Mouse (Mus musculus) forelimb bud, embryonic 11.5 days (tissue): Measurements from ENCODE around the gene Stpg2.
"Not testable (repeated sequence)": the region's sequence is repeated elsewhere in the genome, so short reads cannot be mapped to it uniquely, and the experiment has no call there.

Experiments used
- DNase-seq: peaks from one replicate; pipeline ENCODE4 v3.0.0-alpha.2; 2012; ENCODE audit warnings: low read depth, low spot score

The Stpg2 gene

GRCm38 (mm10) chr3:139419142-139419541, 213.6 kb downstream of the Stpg2 start:
- no peak for DNase-seq

GRCm38 (mm10) chr3:139442170-139442569, 236.7 kb downstream of the Stpg2 start:
- no peak for DNase-seq

- no peak for DNase-seq
These were observed 290.4 kb downstream of the Stpg2 start for GRCm38 (mm10) chr3:139495939-139496338.

- no peak for DNase-seq
These were observed 296.7 kb downstream of the Stpg2 start for GRCm38 (mm10) chr3:139502216-139502615.

GRCm38 (mm10) chr3:139509275-139509985, 303.9 kb downstream of the Stpg2 start:
- no peak for DNase-seq

- DNase-seq = no peak
These were observed 373.0 kb downstream of the Stpg2 start for GRCm38 (mm10) chr3:139578496-139578895.

GRCm38 (mm10) chr3:139581298-139581697, 375.8 kb downstream of the Stpg2 start:
- DNase-seq = no peak

GRCm38 (mm10) chr3:139599508-139599907, 394.0 kb downstream of the Stpg2 start:
- no peak for DNase-seq

GRCm38 (mm10) chr3:139608267-139608666, 402.8 kb downstream of the Stpg2 start:
- DNase-seq = not testable (repeated sequence)

- DNase-seq = no peak
These were observed 409.1 kb downstream of the Stpg2 start for GRCm38 (mm10) chr3:139614641-139615040.

GRCm38 (mm10) chr3:139615791-139616190, 410.3 kb downstream of the Stpg2 start:
- no peak for DNase-seq

GRCm38 (mm10) chr3:139637887-139638286, 432.4 kb downstream of the Stpg2 start:
- DNase-seq = no peak

GRCm38 (mm10) chr3:139651505-139651904, 446.0 kb downstream of the Stpg2 start:
- no peak for DNase-seq

- no peak for DNase-seq
These were observed 453.9 kb downstream of the Stpg2 start for GRCm38 (mm10) chr3:139659416-139659815.

GRCm38 (mm10) chr3:139662241-139662640, 456.7 kb downstream of the Stpg2 start:
- no peak for DNase-seq

GRCm38 (mm10) chr3:139663712-139664245, 458.3 kb downstream of the Stpg2 start:
- peak; percentile 59 for DNase-seq

- DNase-seq = no peak
These were observed 459.6 kb downstream of the Stpg2 start for GRCm38 (mm10) chr3:139665047-139665446.

- DNase-seq = no peak
These were observed 470.7 kb downstream of the Stpg2 start for GRCm38 (mm10) chr3:139676192-139676591.

GRCm38 (mm10) chr3:139676723-139677122, 471.2 kb downstream of the Stpg2 start:
- DNase-seq = no peak

- DNase-seq = not testable (repeated sequence)
These were observed 498.7 kb downstream of the Stpg2 start for GRCm38 (mm10) chr3:139704238-139704637.

- not testable (repeated sequence) for DNase-seq
These were observed 501.9 kb downstream of the Stpg2 start for GRCm38 (mm10) chr3:139707396-139707795.

GRCm38 (mm10) chr3:139709794-139710193, 504.3 kb downstream of the Stpg2 start:
- no peak for DNase-seq

- DNase-seq = no peak
These were observed 523.3 kb downstream of the Stpg2 start for GRCm38 (mm10) chr3:139728751-139729150.
